Mouse (Mus musculus) bone marrow macrophage, adult 2 months (primary cell): ENCODE measurements around the gene Als2cl.

Experiments
- CTCF ChIP-seq: IDR thresholded peaks from 2 replicates; pipeline ENCODE4 v1.5.1; 2012; ENCODE audit warnings: low read depth, mild to moderate bottlenecking, low read length, moderate library complexity
- POLR2A ChIP-seq: IDR thresholded peaks from 2 replicates; pipeline ENCODE4 v1.6.1; 2012; ENCODE audit warnings: mild to moderate bottlenecking, low read depth, low read length, borderline replicate concordance

- TF ChIP-seq CTCF (no peak), POLR2A (no peak)
These were observed 8.0 kb downstream of the Als2cl start for GRCm38 (mm10) chr9:110887388-110888303.
